Mouse (Mus musculus) fibroblast of lung, adult 2 months (primary cell): ENCODE measurements around the gene Olfr875.

Source experiments
- DNase-seq: peaks from one replicate; pipeline ENCODE4 v3.0.0-alpha.2; 2011; ENCODE audit warnings: low read depth

Olfr875 gene

DNA sequence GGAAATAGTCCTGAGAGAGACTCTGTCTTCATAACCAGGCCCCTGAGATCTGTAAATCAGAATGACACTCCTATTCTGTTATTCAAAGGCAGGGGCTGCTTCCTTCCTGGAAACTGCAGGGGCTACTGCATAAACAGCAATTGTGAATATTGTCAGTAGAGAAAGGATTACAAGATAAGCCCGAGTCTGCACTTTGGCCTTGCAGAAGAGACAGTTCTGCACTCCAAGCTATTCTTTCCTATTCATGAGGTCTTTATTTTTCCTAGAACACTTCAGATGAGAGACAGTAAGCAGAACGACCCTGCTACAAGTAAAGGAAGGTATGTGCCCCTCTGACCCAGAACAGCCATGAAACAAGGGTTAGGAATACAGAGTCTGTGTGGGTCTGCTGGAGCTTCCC is at the start of gene Olfr875:
Gene Olfr875 (plus strand): TSS at position 99 of the 400 bp plus-strand sequence.
- no peak for DNase-seq

DNA sequence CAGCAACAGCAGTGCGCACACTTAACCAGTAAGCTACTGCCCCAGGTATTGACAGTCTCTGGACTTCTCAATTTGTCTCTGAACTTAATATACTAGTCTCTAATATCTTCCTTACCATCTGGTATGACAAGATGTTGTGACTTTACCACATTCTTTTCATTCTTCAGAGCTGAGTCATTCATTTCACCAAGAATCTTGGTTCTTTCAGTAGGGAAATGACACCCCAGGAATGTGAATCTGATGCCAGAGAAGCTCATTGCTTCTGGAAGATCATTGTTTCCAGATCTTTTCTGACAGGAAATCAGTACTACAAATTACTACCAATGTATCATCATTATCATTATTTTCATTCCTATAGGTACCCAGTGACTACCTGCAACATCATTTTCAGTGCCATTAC is 37.3 kb upstream of the Olfr875 start:
- no peak for DNase-seq

DNA sequence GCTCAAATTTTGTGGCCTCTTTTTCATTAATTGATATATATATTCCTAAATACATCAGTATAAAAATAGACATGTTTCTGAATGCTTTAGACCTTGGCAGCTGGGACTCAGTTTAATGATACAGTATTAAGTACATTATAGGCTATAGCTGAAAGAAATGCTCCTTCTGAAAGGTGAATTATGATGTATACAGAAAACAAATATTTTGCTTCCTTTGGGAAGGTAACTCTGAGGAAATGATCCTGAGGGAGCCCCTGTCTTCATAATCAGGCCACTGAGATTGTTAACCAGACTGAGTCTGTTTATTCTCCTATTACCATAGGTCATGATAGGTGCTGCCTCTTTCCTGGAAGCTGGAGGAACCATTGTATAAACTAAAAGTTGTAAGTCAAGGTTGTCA is 26.9 kb upstream of the Olfr875 start, which contains the start of gene Olfr874:
Gene Olfr874 (plus strand): TSS at position 301 of the 400 bp plus-strand sequence.
- DNase-seq, result no peak

DNA sequence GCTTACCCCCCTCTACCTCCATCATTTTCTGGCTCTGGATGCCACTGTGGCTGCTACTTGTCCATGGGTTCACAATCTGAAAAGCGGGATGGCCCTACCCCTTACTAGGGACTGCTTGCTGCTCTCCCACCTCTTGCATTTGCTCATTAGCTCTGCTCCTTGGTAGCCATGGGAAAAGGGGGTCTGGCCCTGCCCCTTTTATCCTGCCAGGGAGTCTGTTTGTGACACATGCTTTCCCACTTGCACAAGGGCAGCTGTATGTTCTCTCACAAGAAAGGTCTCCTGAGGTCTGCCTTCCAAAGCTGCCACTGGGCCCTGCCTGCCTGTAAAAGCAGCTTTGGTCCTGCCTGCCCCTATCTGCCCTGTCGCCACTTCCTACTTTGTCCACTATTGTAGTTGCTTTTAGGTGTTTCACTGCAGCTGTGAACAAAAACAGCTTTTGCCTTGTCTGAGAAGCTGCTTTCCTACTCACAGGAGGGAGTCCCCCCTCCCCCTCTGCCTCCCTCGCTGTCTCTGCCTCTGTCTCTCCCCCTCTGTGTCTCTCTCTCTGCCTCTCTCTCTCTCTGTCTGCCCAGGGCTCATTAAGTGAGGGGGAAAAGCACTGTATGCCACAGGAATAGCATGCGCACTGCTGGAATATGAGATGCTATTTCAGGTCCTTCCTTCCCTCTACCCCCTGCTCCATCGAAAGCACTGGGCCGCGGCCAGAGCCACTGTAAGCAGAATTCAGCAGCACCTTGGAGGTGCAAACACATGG is 21.2 kb upstream of the Olfr875 start:
- DNase-seq, result no peak

DNA sequence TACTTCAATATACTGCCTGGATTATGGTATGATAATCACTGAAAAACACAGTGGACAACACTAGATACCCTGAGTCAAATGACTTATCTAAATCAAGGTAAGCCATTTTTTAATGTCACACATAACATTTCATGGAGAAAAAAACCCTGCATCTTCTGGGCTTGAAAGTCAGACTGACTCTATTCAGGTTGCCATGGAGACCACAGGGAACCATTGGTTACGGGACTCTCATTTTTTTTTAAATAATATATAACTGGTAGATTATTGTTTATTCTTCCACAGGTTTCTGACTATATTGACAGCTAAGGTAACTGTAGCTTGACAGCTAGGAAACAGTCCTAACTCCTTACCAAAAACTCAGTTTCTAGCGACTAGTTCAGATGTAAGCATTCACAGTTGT is 20.2 kb upstream of the Olfr875 start:
- DNase-seq, result no peak

DNA sequence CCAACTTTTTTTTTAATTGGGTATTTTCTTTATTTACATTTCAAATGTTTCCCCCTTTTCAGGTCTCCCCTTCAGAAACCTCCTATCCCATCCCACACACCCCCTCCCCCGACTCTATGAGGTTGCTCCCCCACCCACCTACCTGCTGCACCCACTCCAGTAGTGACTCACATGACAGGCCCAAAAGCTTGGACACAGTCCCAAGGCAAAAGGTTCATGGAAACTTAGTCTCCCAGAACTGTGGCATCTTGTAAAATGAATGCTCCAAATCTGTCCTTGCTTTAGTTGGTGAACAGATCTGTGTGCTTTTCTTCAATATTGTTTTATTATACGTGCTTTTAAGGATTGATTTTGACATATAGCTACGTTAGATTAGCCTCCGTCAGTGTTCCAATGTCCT is 19.7 kb upstream of the Olfr875 start:
- no peak for DNase-seq

DNA sequence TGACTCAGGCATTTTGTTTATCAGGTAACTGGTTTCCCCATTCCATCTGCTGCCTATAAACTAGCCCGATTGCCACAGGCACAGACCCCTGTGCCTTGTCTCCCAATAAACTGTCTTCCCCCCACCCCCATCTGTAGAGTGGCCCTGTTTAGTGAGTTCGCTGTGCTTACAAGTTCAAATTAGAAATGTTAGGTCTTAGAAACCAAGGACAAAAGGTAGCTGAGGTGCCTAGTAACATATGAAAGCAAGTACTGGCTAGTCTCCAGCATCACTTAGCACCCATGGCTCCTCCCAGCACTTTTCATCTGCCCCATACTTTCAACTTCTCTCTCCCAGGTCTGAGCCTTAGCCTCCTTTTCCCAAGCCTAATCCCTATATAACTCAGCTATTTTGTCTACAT is 9.9 kb upstream of the Olfr875 start:
- DNase-seq, result no peak

DNA sequence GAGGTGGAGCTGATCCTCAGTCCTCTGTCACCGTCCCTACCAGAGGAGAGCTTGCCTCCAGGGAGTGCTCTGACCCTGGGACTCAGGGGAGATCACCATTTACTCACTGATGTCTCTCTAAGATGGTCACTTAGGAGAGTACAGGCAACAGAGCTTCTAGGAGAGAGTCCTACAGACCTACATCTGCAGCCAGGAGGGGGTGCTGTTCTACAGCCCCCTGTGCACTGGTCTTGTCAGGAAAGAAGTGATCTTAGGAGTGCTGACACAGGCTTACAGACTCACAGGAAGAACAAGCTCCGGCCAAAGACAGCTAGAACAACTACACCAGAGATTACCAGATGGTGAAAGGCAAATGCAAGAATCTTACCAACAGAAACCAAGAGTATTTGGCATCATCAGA is 9.1 kb upstream of the Olfr875 start:
- DNase-seq, result no peak

DNA sequence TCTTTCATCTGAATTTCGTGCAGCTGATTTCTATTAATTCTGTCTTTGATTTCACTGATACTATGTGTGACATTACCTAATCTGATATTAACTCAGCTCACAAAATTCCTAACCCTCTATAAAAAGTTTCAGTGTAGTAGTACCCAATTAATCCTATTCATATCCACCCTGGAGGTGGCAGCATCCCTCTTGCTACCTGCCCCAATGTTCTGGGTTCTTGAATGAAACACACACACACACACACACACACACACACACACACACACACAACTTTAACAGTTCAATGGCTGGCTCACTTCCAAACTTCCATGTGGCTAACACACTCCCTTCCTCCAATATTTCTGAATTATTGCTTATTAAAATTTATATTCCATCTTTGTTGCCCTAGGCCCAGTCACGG is 996 bp upstream of the Olfr875 start:
- DNase-seq, result no peak

DNA sequence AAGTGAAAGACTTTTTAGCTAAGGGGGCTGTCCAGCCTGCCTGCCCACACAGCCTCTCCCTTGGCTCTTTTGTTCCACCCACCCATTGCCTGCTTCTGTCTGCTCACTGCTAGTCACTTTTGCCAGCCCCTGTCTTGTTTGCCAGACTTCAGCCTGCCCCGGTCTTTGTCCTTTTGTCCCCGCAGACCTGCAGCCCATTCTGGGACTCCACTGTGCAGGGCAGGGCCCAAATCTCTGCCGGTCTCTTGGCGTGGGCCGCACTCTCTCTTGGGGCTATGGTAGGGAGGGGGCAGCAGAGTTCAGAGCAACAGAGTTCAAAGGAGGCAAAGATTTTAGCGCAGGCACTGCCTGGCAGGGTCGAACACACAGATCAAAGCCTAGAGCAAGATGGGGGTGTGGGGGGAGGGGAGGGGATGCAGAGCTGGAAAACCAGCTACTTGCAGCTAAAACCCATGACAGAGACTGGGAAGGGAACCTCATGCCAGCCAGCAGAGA is 11.2 kb downstream of the Olfr875 start:
- no peak for DNase-seq

DNA sequence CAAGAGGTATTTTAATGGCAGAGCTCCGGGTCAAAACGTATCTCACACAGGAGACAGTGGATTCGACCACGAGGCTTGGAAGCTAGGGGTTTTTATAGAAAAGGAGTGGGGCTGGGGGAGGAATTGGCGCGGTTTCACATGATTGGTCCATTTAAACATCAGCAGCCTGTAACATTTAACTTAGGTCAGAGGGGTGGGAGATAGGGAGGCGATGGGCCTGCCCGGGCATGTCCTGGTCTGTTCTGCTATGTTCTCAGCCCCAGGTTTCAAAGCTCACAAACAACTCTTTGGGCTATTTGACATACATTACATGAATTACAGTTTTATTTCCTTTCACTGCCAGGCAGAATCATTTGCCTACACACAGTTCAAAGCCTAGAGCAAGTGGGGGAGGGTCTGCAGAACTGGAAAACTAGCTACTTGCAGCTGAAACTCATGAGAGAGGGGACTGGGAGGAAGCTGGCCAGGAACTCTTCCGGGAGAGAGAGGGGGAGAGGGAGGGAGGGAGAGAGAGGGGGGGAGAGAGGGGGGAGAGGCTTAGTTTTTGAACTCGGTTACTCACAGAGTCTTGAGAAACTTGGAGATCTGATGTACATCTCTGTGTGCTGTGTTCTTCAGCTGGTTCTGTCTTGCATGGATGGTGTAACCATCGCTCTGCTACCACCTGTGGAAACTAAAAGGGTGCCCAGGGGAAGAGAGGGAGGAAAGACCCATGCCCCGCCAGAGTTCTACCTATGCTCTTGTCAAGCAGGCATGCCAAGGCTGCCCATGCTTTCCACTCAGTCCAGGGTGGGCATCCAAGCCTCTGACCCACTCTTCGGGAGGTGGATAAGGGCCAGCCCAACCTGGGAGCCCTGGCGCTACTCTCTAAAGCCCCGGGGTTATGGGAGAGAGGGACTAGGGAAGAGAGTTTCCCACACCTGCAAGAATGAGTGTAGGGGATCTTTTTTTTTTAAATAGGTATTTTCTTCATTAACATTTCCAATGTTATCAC is 12.0 kb downstream of the Olfr875 start:
- peak; percentile 10 for DNase-seq

DNA sequence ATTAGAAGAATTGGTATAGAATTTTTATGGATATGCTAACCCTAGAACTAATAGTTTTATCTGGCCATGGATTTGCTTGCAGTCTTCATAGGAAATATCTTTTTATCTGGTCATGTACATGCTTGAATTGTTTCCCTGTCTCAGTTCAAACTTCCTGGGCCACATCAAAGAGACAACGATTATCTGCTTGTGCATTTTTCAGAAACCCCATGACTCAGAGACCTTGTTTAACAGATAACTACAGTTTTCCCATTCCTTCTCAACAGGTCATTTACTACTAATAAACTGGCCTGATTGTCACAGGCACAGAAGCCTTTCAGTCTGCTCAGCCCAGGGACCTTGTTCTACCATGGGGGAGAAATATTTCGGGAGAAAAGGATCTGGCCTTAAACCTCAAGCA is 14.8 kb downstream of the Olfr875 start:
- DNase-seq, result no peak

DNA sequence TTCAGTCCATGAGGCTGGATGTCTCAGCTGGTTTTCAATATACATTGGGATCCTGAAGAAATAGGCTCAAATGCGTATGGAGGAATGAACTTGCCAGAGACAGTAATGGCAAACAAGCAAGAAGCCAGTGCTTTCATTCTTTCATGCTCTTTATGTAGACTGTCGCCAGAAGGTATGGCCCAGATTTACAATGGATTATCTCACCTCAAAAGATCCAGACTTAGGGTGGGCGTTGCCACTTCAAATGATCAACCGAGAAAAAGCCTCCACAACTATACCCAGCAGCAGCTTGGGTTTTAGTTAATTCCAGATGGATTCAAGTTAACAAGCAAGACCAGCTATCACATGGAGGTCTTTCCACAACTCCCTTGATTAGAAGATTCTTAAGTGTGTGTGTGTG is 30.4 kb downstream of the Olfr875 start:
- no peak for DNase-seq

DNA sequence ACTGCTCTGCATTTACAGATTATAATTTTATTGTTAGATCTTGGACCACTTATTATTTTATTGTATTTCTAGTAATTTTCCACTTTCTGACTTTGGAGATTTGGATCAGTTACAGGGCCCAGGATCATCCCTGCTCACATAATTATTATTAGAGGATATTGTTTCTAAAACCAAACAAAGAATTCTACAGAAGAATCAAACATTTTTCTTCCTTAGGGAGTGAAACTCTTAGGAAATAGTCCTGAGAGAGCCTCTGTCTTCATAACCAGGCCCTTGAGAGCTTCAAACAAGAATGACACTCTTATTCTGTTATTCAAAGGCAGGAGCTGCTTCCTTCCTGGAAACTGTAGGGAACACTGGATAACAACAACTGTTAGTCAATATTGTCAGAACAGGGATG is 31.1 kb downstream of the Olfr875 start, which contains the start of gene Olfr876:
Gene Olfr876 (plus strand): TSS at position 301 of the 400 bp plus-strand sequence.
- no peak for DNase-seq

DNA sequence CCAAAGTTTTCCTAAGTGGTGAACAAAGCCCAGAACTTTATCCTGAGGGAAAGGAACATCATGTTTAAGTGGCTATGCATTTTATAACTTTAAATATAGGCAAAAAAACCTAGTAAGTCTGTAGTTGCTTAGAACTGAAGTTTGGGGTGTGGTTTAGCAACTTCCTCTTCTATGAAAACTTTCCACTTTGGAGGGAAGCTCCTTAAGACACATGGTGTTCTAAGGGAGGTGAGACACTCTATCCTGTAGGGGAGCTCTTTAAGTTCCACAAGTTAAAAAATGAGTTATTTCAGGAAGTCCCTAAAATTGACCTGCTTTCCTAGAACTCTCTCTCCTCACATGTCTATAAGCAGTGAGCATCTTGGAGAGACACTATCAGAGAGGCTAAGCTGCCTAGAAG is 35.6 kb downstream of the Olfr875 start:
- no peak for DNase-seq

DNA sequence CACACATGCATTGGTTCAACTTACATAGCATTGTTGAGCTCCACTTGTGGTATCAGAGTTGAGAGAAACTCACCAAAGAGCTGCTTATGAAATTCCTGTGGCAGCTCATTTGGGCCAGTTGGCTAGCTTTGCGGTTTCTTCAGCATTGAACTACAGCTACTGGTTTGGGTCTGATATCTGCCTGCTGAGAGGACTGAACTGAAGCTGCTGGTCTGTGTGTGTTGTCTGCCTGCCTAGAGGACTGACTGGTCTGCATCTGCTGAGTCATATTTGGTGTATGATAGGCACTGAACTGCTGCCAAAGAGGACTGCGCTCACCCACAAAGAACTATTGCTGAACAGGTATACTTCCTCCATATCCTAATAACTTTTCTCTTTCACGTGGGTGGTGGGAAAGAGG is 36.8 kb downstream of the Olfr875 start:
- DNase-seq, result peak; percentile 16

DNA sequence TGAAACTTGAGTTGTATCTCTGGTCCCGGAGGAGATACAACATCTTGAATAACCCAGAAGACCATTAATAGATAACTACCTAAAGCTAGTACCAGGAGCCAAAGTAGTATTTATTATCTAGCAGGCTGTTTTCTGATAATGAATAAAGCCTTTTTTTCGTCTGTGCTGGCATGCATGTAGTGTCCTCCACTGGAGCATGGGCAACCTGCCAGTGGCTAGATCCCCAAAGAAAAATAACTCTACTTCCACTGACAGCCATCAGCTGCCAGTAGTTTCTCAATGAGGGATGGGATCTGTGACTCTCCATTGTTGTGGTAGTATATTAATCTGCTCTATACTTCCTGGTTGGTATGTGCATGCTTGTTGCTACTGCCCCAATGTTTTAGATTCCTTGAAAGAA is 37.3 kb downstream of the Olfr875 start:
- DNase-seq, result no peak

DNA sequence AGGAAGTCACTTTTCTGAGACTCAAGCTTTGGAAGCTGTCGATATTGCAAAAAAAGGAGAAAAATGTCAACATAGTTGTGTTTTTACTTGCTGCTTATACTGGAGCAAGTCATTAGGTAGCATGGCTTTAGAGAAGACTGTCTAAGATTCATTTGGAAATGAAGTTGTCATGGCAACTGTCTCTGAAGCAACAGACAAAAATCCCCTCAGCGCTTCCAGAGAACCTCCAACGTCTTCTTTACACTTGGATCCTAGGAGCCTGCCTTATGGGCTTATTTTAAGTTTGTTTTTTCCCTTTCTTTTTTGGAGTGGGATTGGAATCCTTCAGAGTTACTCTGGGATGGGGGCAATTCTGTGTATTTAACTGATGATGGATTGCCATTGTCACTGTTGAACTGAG is 43.0 kb downstream of the Olfr875 start:
- DNase-seq, result no peak
